Mouse (Mus musculus): ENCODE measurements around the gene Ndufb2.

Ndufb2 gene

DNA sequence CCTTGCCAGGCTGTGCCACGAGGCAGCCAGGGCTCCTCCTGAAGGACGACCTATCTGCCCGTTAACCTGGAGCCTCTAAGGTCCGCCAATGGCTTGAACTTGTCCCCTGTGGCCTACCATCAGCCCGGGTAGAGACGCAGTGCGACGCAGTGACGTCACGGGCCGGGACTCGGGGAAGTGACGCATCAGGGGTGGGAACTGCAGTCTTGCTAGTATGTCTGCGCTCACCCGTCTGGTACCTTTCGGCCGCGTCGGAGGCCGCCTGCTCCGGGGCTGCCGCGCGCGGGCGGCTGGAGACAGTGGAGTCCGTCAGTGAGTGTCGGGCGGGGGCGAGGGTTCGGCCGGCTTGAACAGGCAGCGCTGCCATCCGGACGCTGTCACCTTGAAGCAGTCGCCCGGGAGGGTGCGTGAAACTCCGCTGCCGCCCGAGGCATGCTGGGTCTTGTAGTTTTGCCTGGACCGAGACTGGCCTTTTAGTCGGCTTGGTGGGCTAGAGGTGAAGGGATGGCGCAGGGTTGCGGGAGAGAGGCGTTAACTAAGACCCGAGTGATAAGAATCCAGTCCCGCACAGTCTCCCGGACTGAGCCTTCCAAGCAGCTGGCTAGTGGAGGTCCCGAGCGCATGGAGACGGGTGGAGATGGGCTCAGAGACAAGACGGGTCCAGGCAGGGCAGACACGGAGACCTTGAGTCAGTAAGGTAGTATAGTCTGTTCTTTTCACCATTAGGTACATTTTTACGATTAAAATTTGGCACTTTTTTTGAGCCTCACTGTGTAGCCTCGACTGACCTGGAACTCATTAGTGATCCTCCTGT, at the start of gene Ndufb2:
Gene Ndufb2 (plus strand): TSS at position 174 of the 814 bp plus-strand sequence.
- in situ Hi-C loops (cut with MseI, MboI): no loop called here

DNA sequence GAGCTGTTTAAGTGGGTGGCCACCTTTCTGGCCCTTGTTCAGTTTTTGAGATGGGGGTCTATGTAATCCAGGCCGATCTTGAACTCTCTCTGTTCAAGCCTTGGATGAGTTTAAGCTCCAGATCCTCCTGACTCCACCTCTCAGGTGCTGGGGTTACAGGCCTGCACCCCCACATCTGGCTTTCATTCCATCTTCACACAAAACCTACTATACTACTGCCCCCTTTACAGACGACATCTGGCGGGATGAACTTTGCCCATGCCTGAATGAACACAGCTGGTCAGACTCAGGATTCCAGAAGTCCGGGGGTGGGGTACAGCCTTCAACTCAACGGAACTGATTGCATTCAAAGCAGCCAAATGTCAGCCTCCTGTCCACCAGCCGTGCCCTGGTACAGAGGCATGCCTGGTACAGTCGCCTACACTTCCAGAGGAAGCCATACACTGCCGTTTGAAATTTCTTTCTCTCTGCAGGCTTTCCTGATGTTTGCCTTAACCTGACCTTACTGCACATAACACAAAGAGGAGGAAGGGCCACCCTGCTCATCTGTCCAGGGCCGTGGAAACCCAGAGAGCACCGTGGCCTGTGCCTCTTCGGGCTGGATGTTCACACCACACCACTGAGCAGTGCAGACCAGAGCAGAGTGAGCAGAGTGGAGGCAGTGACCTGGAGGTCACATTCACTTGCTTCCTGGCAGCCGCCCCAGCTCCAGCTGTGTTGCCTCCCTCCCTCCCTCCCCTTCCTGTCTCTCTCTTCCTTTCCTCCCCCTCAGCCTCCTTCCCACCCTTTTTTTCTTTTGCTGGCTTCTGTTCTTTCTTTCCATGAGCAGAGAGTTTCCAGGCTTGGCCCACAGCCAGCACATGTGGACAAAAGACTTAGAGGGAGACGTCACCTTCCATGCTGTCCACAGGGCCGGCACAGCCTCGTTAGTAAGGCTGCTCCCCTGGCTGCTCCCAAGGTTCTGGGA, 49.5 kb upstream of the Ndufb2 start:
- in situ Hi-C loops (cut with MseI, MboI): no loop called here

DNA sequence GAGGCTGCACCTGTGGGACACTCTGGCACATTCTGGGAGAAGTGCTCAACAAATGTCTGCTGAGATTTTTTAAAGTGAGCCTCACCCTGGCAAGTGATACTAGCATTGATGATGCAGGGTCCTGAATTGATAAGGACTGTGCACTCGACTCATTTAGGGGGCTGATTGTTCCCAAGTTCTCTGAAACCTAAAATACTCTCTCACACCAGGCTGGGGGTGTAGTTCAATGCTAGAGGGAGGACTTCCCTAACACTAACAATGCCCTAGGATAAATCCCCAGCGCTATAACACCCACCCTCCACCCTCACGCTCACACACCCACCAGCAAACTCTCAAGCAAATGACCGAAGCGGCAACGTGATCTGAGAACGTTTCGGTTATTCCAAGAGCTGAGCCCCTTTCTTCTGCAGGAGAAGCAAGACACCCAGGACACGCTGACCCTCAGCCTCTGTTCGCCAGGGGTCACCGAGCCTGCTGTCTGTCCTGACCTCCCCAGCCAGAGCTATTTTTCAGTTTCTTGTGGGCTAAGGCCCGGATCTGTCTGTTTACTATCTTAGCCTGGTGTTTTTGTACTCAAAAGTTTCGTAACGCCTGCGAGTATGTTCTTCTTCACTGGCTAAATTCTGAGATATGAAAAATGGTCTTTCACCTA, 48.5 kb upstream of the Ndufb2 start:
- in situ Hi-C loops (cut with MseI, MboI): no loop called here

DNA sequence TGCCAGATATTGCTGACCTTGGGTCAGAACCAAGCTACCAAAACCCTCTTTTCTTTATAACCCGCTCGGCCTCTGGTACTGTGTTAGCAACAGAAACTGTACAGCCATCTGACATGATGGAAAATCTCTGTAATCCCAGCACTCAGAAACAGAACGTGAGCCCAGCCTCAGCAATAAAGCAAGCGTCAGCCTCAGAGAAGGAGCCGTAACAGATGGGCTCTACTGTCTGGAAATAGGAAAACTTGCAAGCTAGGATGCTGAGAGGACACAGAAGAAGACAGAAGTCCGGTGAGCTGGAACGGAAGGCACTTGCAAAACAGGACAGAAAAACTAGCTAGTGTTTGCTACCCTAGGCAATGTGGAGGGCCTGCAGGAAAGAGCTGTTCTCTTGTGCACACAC, 46.9 kb upstream of the Ndufb2 start:
- in situ Hi-C loops (cut with MseI, MboI): no loop called here

DNA sequence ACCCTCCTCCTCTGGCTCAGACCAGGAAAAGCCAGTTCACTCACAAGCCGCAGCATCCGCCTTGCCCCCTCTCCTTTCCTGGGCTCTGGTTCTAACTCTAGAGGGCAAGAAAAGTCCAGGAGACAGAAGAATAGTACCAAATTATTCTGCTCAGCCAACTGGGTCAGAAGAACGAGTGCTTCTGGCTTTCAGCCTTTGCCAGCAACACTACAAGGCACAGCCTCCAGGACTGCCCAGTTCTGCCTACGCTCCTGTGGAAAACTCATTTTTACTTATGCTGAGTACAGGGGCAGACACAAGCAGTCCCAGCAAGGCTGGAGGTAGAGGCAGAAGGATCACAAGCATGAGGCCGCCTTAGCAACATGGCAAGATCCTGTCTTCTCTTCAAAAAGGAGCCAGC, 44.3 kb upstream of the Ndufb2 start:
- in situ Hi-C loops (cut with MseI, MboI): no loop called here

DNA sequence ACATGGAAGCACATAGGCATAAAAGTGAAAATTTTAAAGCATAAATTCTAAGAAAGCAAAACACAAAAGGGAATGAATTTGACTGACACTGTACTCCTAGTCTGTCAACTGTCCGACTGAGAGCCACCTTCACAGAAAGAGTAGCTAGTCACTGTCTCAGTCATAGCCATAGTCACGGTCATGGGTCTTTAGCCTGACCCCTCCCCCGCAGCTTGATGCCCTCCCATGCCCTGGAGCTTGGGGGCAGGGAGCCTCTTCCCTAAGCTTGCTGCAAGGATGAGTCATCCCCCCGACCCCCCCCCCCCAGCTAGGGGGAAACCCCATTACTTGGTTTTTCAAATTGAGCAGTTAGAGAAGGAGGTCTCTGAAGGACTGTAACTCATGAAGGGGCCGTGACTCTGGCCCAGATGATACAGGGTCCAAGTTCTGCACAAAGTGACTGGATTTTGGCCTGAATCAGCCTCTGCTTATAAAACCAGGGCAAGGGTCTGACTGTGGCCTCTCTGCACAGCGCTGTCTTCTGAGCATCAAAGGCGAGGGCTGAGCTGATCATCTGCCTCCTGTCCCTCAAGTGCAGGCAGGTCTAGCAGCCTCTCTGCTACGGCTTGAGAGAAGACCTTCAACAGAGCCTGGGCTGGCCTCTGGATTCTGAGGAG, 40.3 kb upstream of the Ndufb2 start:
- in situ Hi-C loops (cut with MseI, MboI): loop anchor here in 1 of 2 experiments (5.0 kb wide), 1 partner anchor 85 kb away; no protein-coding TSS in a partner anchor

DNA sequence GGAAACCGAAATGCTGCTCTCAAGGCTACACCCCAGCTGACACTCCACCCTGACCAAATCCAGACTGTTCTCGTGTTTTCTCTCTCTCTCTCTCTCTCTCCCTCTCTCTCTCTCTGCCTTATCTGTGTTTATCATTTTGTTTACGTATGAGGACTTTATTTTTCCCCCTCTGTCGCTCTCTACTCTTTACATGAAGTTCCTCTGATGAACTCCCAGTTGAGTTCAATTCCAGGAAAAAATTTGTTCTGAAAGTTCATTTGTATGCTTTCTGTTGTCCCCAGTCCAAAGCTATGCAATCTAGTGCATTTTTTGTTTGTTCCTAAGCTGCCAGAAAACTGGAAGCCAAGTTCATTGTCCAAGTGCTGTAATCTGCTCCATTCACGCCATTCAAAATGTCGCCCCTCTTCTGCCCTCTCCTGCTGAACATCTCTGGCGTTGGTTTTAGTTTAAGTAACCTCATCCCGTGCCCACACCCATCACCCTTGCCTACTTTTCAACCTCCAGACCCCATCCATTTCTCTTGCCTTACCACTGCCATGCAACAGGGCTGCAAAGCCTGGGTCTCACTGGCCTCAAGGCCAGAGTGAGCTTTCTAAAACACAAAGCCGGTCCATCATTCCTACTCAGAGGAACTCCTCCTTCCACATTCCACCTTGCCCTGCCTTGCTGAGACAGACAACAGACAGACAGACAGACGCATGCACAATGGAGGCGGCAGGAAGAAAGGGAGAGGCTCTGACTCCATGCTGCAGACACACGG, 37.3 kb upstream of the Ndufb2 start:
- in situ Hi-C loops (cut with MseI, MboI): loop anchor here in 1 of 2 experiments (5.0 kb wide), 1 partner anchor 88 kb away; no protein-coding TSS in a partner anchor

DNA sequence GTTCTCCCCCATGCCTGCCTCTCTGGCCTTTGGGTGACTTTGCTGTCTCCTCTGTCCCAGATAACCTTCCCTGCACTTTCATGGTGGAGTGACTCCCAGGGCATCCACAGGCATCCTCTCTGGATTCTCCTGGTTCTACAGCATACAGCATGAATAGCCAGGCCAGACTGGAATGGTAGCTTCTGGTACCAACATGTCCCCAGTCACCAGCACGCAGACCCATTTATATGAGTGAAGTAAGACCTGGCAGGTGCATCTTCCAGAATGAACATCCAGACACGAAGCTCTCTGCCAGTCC, 36.8 kb upstream of the Ndufb2 start:
- in situ Hi-C loops (cut with MseI, MboI): no loop called here

DNA sequence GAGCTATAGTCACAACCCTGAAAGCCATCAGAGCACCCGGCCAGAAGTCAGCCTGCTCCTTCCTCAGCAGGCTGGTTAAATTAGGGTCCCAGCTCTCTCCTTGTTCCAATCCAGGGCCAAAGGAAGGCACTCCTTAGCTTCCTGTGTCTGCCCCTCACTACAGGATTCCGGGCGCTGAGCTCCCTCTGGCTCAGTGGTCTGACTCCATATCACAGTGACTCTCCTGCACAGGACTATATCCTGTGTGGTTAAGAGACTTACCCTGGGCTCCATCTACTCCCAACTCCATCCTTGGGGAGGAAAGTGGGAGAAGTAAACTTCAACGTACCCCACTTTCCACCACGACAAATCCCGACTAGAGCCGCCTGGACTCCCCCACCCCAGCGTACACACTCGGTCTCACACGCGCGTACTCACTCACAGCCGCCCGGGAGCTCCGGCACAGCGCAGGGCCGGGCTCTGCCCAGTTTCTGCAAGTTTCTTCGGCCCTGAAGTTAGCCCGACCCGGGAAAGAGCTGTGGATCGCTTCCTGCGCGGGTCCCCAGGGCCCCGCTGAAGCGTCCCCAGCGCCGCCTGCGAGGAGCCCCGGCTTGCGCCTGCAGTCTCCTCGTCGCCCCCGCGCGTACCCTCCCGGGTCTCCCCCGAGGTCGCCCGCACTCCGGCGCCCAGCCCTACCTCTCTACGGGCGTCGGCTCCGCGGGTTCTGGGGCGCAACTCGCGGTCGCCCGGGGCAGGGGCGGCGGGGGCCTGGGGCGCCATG, 35.3 kb upstream of the Ndufb2 start:
- in situ Hi-C loops (cut with MseI, MboI): no loop called here

DNA sequence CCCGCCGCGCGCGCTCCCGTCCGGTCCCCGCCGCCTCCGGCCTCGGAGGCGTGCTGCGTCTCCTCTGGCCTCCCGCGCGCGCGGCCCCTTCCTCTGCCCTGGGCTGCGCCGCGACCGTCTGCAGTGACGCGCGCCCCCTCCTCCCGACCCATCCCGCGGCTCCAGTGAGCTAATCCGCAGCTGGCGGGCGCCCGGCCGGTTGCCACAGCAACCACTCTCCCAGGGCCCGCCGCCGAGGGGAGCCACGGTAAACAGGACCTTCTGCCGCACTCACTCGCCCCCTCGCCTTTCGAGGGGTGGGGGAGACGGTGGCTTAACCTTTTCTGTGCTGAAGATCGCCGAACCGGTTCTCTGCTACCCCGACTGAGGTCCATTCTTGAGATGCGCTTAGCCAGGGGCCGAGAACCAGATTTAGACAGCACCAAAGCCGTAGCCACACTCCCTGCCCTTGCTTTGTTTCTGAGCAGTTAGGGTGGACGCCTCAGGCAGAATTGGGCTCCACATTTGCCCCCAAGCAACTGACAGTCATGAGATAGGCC, 34.6 kb upstream of the Ndufb2 start, which contains the start of gene Dennd2a:
Gene Dennd2a (minus strand): TSS at position 145 of the 539 bp plus-strand sequence.
- in situ Hi-C loops (cut with MseI, MboI): no loop called here

DNA sequence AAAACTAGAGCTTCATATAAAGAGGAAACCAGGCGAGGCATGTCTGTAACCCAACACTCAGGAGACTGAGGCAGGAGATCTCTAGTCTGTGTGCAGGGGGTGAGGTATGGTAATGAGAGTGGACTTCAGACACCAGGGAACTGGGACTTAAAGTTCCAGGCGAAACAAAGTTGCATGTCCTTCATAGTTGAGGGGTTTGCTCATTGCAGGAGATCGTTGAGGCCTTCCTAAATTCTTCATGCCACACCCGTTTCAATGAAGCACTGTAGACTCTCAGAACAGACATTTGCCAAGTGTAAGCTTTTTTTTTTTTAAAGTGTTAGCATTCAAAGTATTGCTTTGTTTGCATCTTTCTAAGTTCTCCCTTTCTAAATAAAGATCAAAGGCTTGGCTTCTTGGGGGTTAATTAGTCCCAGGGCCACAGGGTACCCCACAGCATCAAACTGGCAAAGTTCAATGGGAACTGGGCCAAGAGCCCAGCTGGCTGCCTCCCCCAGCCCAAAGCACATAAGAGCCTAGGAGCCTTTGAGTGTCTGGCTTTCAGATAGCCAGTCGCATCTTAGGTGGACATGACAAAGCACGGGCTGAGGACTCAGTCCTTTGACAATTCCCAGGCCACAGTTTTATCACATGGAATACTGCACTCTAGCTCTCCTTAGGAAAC, 33.0 kb upstream of the Ndufb2 start:
- in situ Hi-C loops (cut with MseI, MboI): no loop called here

DNA sequence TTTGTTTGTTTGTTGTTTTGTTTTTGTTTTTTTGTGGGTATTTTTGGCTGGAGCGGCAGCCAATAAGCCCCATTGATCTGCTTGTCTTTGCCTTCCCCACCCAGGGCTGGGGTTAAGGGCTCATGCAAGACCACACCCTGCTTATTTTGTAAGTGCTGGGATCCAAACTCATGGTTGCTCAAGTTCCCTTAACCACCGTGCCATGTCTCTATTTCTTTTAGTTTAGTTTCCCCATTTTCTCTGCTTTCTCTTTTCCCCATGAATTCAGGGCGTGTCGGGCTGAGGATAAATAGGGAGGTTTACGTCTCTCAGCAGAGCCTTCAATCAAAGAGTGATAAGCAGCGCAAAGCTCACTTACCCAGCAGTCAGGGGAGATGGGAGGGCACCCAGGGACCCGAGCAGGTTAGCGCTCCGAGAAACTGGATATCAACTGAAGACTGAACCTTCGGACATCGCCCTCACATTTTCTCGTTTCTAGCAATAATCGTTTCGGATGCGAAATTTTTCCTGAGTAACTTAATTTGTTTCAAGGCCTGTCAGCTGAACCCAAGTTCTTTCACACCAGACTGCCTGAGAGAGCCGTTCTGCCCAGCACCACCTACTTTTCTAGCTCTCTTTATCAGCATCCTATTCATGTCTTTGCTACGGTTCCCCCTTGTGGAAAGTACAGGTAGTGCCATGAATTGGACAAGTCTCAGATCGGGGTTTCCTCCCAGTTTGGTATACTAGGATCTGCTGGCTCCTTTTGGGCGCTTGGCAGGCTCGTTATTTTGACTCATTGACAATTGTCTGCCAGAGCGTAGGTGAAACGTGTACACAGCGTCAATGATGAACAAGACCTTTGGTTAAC, 30.0 kb upstream of the Ndufb2 start:
- in situ Hi-C loops (cut with MseI, MboI): loop anchor here in 1 of 2 experiments (10.0 kb wide), 1 partner anchor 98 kb away; no protein-coding TSS in a partner anchor

DNA sequence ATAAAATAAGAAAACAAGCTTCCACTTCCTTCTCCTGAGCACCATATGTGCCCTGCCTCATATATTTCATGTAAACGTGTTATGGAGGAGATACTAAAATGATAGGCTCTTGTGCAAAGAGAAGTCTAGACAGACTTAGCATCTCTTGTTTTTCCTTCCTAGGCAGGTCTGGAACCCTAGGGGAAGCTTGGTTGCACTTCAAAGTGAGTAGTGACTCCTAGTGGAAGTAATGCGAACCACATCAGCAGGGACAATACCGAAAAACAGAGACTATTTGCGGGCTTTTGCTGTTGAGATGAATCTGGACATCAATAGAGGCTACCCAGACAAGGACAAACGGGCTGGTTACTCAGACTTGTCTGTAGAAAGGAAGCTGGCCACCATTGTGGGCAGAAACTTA, 24.8 kb upstream of the Ndufb2 start:
- in situ Hi-C loops (cut with MseI, MboI): loop anchor here in 1 of 2 experiments (10.0 kb wide), 1 partner anchor 103 kb away; no protein-coding TSS in a partner anchor

DNA sequence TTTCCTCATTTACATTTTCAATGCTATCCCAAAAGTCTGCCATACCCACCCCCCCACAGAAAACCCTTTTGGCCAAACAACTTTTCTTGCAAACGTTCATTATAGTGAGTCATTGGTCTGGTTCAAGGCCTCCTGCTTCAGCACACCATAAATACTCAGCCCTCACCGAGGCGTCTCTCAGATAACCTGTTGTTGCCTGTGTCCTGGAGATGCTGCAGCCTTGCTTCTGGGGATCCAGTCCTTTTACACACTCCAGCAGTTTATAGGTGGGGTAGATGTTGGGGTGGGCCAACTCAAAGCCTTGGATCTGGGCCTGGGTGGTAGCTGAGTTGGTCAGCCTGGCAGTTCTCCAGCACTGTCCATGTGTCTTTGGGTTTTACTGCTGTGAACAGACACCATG, 21.9 kb upstream of the Ndufb2 start:
- in situ Hi-C loops (cut with MseI, MboI): no loop called here

DNA sequence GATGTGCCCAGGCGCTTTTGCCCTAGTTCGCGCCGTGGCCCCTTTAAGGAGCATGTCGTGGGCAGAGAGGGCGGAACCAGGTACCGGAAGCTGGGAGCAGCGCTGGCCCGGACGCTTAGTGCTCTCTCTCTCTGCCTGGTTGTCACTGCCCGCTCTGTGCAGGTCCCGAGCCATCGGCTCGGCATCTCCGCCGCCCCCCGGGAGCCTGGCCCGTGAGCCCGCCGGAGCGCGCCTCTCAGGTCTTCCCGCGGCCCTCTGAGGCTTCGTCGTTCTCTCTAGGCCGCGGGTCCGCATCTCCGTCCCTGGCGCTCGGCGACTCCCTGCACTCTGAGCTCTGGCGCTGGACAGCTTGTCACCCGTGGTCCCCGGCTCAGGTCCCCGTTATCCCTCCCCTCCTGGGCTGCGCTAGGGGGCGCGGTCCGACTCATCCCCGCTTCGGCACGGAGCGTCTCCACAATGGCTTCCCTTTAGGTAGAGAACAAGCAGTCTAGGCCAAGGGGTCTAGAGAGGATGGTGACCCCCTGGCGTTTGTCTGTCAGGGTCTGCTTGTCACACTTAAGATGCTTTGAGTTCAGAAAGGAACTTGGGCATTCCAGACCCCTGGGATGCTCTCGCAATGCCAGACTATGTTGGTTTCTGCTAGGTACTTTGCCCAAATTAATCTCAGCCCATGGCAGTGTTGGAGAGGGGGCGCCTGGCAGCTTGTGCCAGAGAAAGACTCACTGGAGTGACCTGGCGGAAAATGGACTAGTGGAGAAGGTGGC, 18.4 kb upstream of the Ndufb2 start, which contains the start of gene Adck2:
Gene Adck2 (plus strand): TSS at position 83 of the 764 bp plus-strand sequence.
- in situ Hi-C loops (cut with MseI, MboI): no loop called here

DNA sequence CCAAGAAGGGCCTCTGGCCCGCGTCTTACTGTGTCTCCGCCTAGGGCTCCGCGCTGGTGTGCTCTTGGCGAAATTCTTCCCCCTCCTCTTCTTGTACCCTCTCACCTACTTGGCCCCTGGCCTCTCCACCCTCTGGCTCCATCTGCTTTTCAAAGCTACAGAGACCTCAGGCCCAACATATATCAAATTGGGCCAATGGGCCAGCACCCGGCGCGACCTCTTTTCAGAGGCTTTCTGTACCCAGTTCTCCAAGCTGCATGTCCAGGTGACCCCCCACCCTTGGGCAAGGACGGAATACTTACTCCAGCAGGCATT, 17.9 kb upstream of the Ndufb2 start:
- in situ Hi-C loops (cut with MseI, MboI): no loop called here

DNA sequence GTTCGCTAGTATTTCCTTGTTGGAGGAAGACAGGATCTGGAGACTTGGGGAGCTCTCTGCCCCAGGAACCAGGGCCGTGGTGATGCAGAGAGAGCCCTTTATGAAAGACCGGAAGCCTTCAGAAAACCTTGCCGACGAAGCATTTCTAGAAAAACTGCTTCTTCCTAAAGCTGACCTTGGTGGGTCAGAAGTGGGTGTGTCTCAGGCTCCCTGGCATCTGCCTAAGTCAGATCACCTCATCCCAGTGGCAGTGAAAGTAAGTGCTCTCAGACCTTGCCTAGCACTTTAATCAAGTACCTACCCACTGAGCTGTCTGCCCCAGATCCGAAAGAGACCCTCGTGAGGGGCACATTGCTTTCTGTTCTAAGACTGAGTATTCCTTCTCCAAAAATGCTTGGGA, 17.4 kb upstream of the Ndufb2 start:
- in situ Hi-C loops (cut with MseI, MboI): no loop called here

All from mouse trophoblast stem cell (cell line).